Mouse (Mus musculus) intestine, embryonic 16.5 days (tissue): ENCODE measurements around the gene Spop. TPM values are rescaled to one million over a fixed set of nuclear protein-coding genes. Genes with fewer than 3 reads are reported as not detected.

Experiments
- ATAC-seq: fragments of 200-750 bp; cut with Nextera tagmentation; 2 replicates; pipeline ENCODE4 v1.8.0; 2017; ENCODE audit warnings: moderate TSS enrichment, moderate library complexity
- H3K27ac ChIP-seq: fragments of 300-500 bp; sonication (generic); 2 replicates; pipeline ENCODE4 v1.5.1; 2014; ENCODE audit warnings: mild to moderate bottlenecking, low read length
- H3K27me3 ChIP-seq: fragments of 300-500 bp; sonication (generic); replicated peaks from 2 replicates; pipeline ENCODE4 v1.6.1; 2014; ENCODE audit warnings: low read length, control low read depth, mixed read lengths; ENCODE audit not compliant: control insufficient read depth, insufficient read depth
- H3K36me3 ChIP-seq: fragments of 300-500 bp; sonication (generic); 2 replicates; pipeline ENCODE4 v1.6.1; 2014; ENCODE audit warnings: low read length, control low read depth; ENCODE audit not compliant: control insufficient read depth, insufficient read depth
- H3K4me1 ChIP-seq: fragments of 300-500 bp; sonication (generic); 2 replicates; pipeline ENCODE4 v1.6.1; 2014; ENCODE audit warnings: low read length, control low read depth, mixed read lengths; ENCODE audit not compliant: control insufficient read depth, insufficient read depth
- H3K4me2 ChIP-seq: fragments of 300-500 bp; sonication (generic); 2 replicates; pipeline ENCODE4 v1.6.1; 2014; ENCODE audit warnings: low read depth, low read length, control low read depth
- H3K4me3 ChIP-seq: fragments of 300-500 bp; sonication (generic); 2 replicates; pipeline ENCODE4 v1.5.1; 2014; ENCODE audit warnings: mild to moderate bottlenecking, low read length
- H3K9ac ChIP-seq: fragments of 300-500 bp; sonication (generic); 2 replicates; pipeline ENCODE4 v1.6.1; 2014; ENCODE audit warnings: low read depth, low read length
- H3K9me3 ChIP-seq: fragments of 300-500 bp; sonication (generic); 2 replicates; pipeline ENCODE4 v1.6.1; 2016; ENCODE audit warnings: low read length, control low read depth; ENCODE audit not compliant: control insufficient read depth
- WGBS: fragments of 180-500 bp; shearing (Covaris S2); extraction: QIAGEN DNeasy Blood & Tissue Kit; methylation state at CpG from one replicate; pipeline ENCODE4 v1.1.7; 2014; 5-methylcytosine and 5-hydroxymethylcytosine counted together
- polyA plus RNA-seq: library from polyadenylated mRNA; unstranded; fragments of >200 nt; fragmentation: Nextera tagmentation; extraction: Ambion mirVana; gene quantifications from 2 replicates; pipeline ENCODE4 v1.2.1, GENCODE M21; 2015

Gene Spop
- polyA plus RNA-seq, 1 experiment from 2014 or later, result 127 TPM

GRCm38 (mm10) chr11:95516491-95516911 lies 102.6 kb downstream of the Spop start:
- H3K4me2 ChIP-seq, result no peak overlapping the region
- no peak overlapping the region for H3K4me3 ChIP-seq
- WGBS, result 12% methylated on average over 5 of the region's 5 CpGs
- peaks cover 41% of the 10 kb centered on the region for H3K27me3 ChIP-seq
- no peaks in the 10 kb centered on the region for H3K36me3 ChIP-seq
- H3K4me1 ChIP-seq, result peaks cover 36% of the 10 kb centered on the region
- no peak for ATAC-seq
- H3K9me3 ChIP-seq, result no peaks in the 10 kb centered on the region
- H3K9ac ChIP-seq, result no peak overlapping the region
- no peak overlapping the region for H3K27ac ChIP-seq

- Histone ChIP-seq H3K4me3 (no peak overlapping the region), H3K27ac (no peak overlapping the region), H3K4me1 (peaks cover 36% of the 10 kb centered on the region), H3K9ac (no peak overlapping the region), H3K36me3 (no peaks in the 10 kb centered on the region), H3K9me3 (no peaks in the 10 kb centered on the region), H3K27me3 (peaks cover 41% of the 10 kb centered on the region), H3K4me2 (no peak overlapping the region)
- WGBS, result 45% methylated on average over 6 of the region's 6 CpGs
- no peak for ATAC-seq
Observed at GRCm38 (mm10) chr11:95517162-95517561, 103.3 kb downstream of the Spop start.

- Histone ChIP-seq H3K27ac (no peak overlapping the region), H3K27me3 (peaks cover 20% of the 10 kb centered on the region), H3K4me3 (no peak overlapping the region), H3K9ac (no peak overlapping the region), H3K36me3 (no peaks in the 10 kb centered on the region), H3K4me1 (peaks cover 25% of the 10 kb centered on the region), H3K9me3 (no peaks in the 10 kb centered on the region), H3K4me2 (no peak overlapping the region)
- ATAC-seq, result no peak
- WGBS, result 62% methylated on average over 10 of the region's 10 CpGs
Observed at GRCm38 (mm10) chr11:95519299-95519698, 105.4 kb downstream of the Spop start.

- H3K36me3 ChIP-seq, result no peaks in the 10 kb centered on the region
- peaks cover 14% of the 10 kb centered on the region for H3K27me3 ChIP-seq
- H3K9me3 ChIP-seq, result no peaks in the 10 kb centered on the region
- no peak overlapping the region for H3K4me2 ChIP-seq
- WGBS, result 77% methylated on average over 3 of the region's 3 CpGs
- no peak overlapping the region for H3K9ac ChIP-seq
- ATAC-seq, result no peak
- H3K4me3 ChIP-seq, result no peak overlapping the region
- no peak overlapping the region for H3K27ac ChIP-seq
- peaks cover 18% of the 10 kb centered on the region for H3K4me1 ChIP-seq
Observed at GRCm38 (mm10) chr11:95519996-95520395, 106.1 kb downstream of the Spop start.

GRCm38 (mm10) chr11:95520456-95521072 lies 106.7 kb downstream of the Spop start:
- WGBS, result 5% methylated on average over 27 of the region's 27 CpGs
- H3K9ac ChIP-seq, result peak overlapping the region; percentile 45; the same call in 1 of the 2 replicates

GRCm38 (mm10) chr11:95521563-95521962 lies 107.7 kb downstream of the Spop start:
- Histone ChIP-seq H3K9ac (peak overlapping the region; percentile 45; the same call in 1 of the 2 replicates), H3K27ac (no peak overlapping the region), H3K4me1 (peaks cover 11% of the 10 kb centered on the region), H3K27me3 (no peaks in the 10 kb centered on the region), H3K4me3 (peak overlapping the region; percentile 40), H3K4me2 (peak overlapping the region; percentile 52), H3K9me3 (no peaks in the 10 kb centered on the region), H3K36me3 (no peaks in the 10 kb centered on the region)
- peak; percentile 65 for ATAC-seq
- WGBS, result 2% methylated on average over 13 of the region's 13 CpGs

More at GRCm38 (mm10) chr11:95520456-95521072, 106.7 kb downstream of the Spop start:
- Histone ChIP-seq H3K4me3 (peak overlapping the region; percentile 40), H3K27ac (no peak overlapping the region), H3K9me3 (no peaks in the 10 kb centered on the region), H3K4me1 (peaks cover 13% of the 10 kb centered on the region), H3K4me2 (peak overlapping the region; percentile 67), H3K27me3 (peaks cover 9% of the 10 kb centered on the region; the same call in 1 of the 2 replicates), H3K36me3 (no peaks in the 10 kb centered on the region)
- peak; percentile 84 for ATAC-seq

GRCm38 (mm10) chr11:95527307-95527706 lies 113.4 kb downstream of the Spop start:
- H3K36me3 ChIP-seq, result no peaks in the 10 kb centered on the region
- no peak overlapping the region for H3K9ac ChIP-seq
- H3K4me1 ChIP-seq, result no peaks in the 10 kb centered on the region
- no peaks in the 10 kb centered on the region for H3K27me3 ChIP-seq
- no peaks in the 10 kb centered on the region for H3K9me3 ChIP-seq
- H3K4me3 ChIP-seq, result no peak overlapping the region
- H3K27ac ChIP-seq, result no peak overlapping the region
- no peak overlapping the region for H3K4me2 ChIP-seq
- 79% methylated on average over 8 of the region's 8 CpGs for WGBS
- ATAC-seq, result no peak

- no peak for ATAC-seq
- Histone ChIP-seq H3K27me3 (peaks cover 5% of the 10 kb centered on the region; the same call in 1 of the 2 replicates), H3K27ac (no peak overlapping the region), H3K9ac (no peak overlapping the region), H3K4me3 (no peak overlapping the region), H3K9me3 (no peaks in the 10 kb centered on the region), H3K4me2 (no peak overlapping the region), H3K4me1 (no peaks in the 10 kb centered on the region), H3K36me3 (no peaks in the 10 kb centered on the region)
- WGBS, result 83% methylated on average over 3 of the region's 3 CpGs
Observed at GRCm38 (mm10) chr11:95528231-95528630, 114.4 kb downstream of the Spop start.

- Histone ChIP-seq H3K27me3 (peaks cover 5% of the 10 kb centered on the region; the same call in 1 of the 2 replicates), H3K27ac (no peak overlapping the region), H3K4me3 (no peak overlapping the region), H3K9me3 (no peaks in the 10 kb centered on the region), H3K36me3 (no peaks in the 10 kb centered on the region), H3K9ac (no peak overlapping the region), H3K4me2 (no peak overlapping the region), H3K4me1 (no peaks in the 10 kb centered on the region)
- ATAC-seq, result no peak
- 75% methylated on average over 13 of the region's 13 CpGs for WGBS
Observed at GRCm38 (mm10) chr11:95532353-95533072, 118.6 kb downstream of the Spop start.
